Mouse (Mus musculus) gastrocnemius, postnatal 36 days (tissue): Measurements from ENCODE around the gene Chaf1a. TPM values are rescaled to one million over a fixed set of nuclear protein-coding genes. Genes with fewer than 3 reads are reported as not detected.

Experiments used
- DNase-seq, 2 experiments: peaks; one replicate each; pipeline ENCODE4 v3.0.0; 2022
- intact Hi-C: fragments of 180-260 bp; cut with DNase I; formaldehyde crosslinking; loops from one replicate; pipeline ENCODE4 v1.15.1; 2025
- total RNA-seq, 2 experiments: library from RNA; stranded (reverse); gene quantifications; 2 replicates each; pipeline ENCODE4 v1.2.3; 2021

Chaf1a gene
- total RNA-seq, 2 experiments from 2014 or later: 1.3 to 1.4 TPM

- intact Hi-C loops: no loop called here
- peak in 1 of 2 experiments; percentile 56 for DNase-seq
Observed at GRCm38 (mm10) chr17:56110571-56110970, 70.3 kb downstream of the Chaf1a start.

- no peak for DNase-seq
- intact Hi-C loops: no loop called here
Observed at GRCm38 (mm10) chr17:56111021-56111420, 70.8 kb downstream of the Chaf1a start.

GRCm38 (mm10) chr17:56111864-56112263 lies 71.6 kb downstream of the Chaf1a start:
- intact Hi-C loops: no loop called here

GRCm38 (mm10) chr17:56112743-56113142 lies 72.5 kb downstream of the Chaf1a start:
- intact Hi-C loops: no loop called here
- DNase-seq: no peak

More at GRCm38 (mm10) chr17:56111864-56112263, 71.6 kb downstream of the Chaf1a start:
- DNase-seq: no peak

GRCm38 (mm10) chr17:56116193-56116592 lies 76.0 kb downstream of the Chaf1a start:
- DNase-seq: no peak
- intact Hi-C loops: no loop called here

GRCm38 (mm10) chr17:56117251-56117710 lies 77.0 kb downstream of the Chaf1a start, which contains the start of gene Plin5:
Gene Plin5, minus strand, starts transcription at chr17:56117596.
- intact Hi-C loops: no loop called here
- peak in 1 of 2 experiments; percentile 59 for DNase-seq

GRCm38 (mm10) chr17:56119431-56119830 lies 79.2 kb downstream of the Chaf1a start:
- no peak for DNase-seq
- intact Hi-C loops: no loop called here

GRCm38 (mm10) chr17:56119981-56120880 lies 80.0 kb downstream of the Chaf1a start:
- intact Hi-C loops: no loop called here
- DNase-seq: peak; percentile 53 to 74

- no peak for DNase-seq
- intact Hi-C loops: no loop called here
Observed at GRCm38 (mm10) chr17:56121826-56122225, 81.6 kb downstream of the Chaf1a start, which contains the start of gene Lrg1. Gene Lrg1, minus strand, starts transcription at chr17:56122001.

Other genes with a start within 250 kb of the Chaf1a start
- 1 to 10 TPM; 3.8 to 4.3 TPM for gene Zfp119a, start 161.5 kb upstream of the Chaf1a start, total RNA-seq
- gene Zfp959, start 148.3 kb upstream of the Chaf1a start, total RNA-seq: 1 to 10 TPM; 2.1 to 2.7 TPM
- 1 to 10 TPM; 2.6 to 2.7 TPM for gene Zfp119b, start 90.9 kb upstream of the Chaf1a start, total RNA-seq
- not detected for gene Ebi3, start 87.8 kb upstream of the Chaf1a start, total RNA-seq
- gene Yju2, start 81.3 kb upstream of the Chaf1a start, total RNA-seq: 1 to 10 TPM; 7.8 to 8.8 TPM
- gene Shd, start 70.0 kb upstream of the Chaf1a start, total RNA-seq: not detected
- gene Fsd1, start 53.9 kb upstream of the Chaf1a start, total RNA-seq: not detected
- 1 to 10 TPM; 2.5 to 3.0 TPM for gene Stap2, start 34.9 kb upstream of the Chaf1a start, total RNA-seq
- gene Mpnd, start 34.7 kb upstream of the Chaf1a start, total RNA-seq: 10 to 100 TPM; 40.6 to 50.2 TPM
- 10 to 100 TPM in 1 of 2 experiments, 1 to 10 TPM in 1; 9.9 to 10.6 TPM for gene Sh3gl1, start 3.8 kb upstream of the Chaf1a start, total RNA-seq
- gene Ubxn6, start 34.6 kb downstream of the Chaf1a start, total RNA-seq: 10 to 100 TPM; 47.7 to 50.9 TPM
- 10 to 100 TPM; 20.2 to 26.5 TPM for gene Hdgfl2, start 39.2 kb downstream of the Chaf1a start, total RNA-seq
- gene Plin4, start 69.4 kb downstream of the Chaf1a start, total RNA-seq: 100 to 1,000 TPM; 242 to 290 TPM
- 10 to 100 TPM; 26.5 to 43.5 TPM for gene Plin5, start 77.2 kb downstream of the Chaf1a start, total RNA-seq
- 10 to 100 TPM; 14.9 to 15.7 TPM for gene Lrg1, start 81.6 kb downstream of the Chaf1a start, total RNA-seq
- gene Sema6b, start 99.9 kb downstream of the Chaf1a start, total RNA-seq: 1 to 10 TPM; 2.8 to 2.9 TPM
- gene Tnfaip8l1, start 122.0 kb downstream of the Chaf1a start, total RNA-seq: under 1 TPM; 0.41 to 0.64 TPM
- gene Mydgf, start 143.5 kb downstream of the Chaf1a start, total RNA-seq: 10 to 100 TPM; 16.9 to 17.6 TPM
- 10 to 100 TPM; 31.6 to 32.2 TPM for gene Dpp9, start 178.5 kb downstream of the Chaf1a start, total RNA-seq
- 100 to 1,000 TPM; 152 TPM for gene Fem1a, start 216.4 kb downstream of the Chaf1a start, total RNA-seq
- 1 to 10 TPM; 2.0 to 3.2 TPM for gene Ticam1, start 236.3 kb downstream of the Chaf1a start, total RNA-seq